Mouse (Mus musculus) heart, adult 2 months (tissue): Measurements from ENCODE around the gene Xylt1. TPM values are rescaled to one million over a fixed set of nuclear protein-coding genes. Genes with fewer than 3 reads are reported as not detected.
A peak's percentile ranks its signal among the peaks of the same experiment; 100 is the strongest.

Experiments
- DNase-seq, 2 experiments: peaks; one replicate each; pipeline ENCODE4 v3.0.0; 2021
- H3K27ac ChIP-seq: fragments of 200-600 bp; 2 replicates; pipeline ENCODE4 v1.8.1; 2022
- H3K27me3 ChIP-seq: fragments of 200-500 bp; 2 replicates; pipeline ENCODE4 v1.6.1; 2012; ENCODE audit warnings: mild to moderate bottlenecking, low read length, inconsistent platforms, mixed read lengths; ENCODE audit not compliant: control insufficient read depth, insufficient read depth
- H3K36me3 ChIP-seq: fragments of 200-500 bp; 2 replicates; pipeline ENCODE4 v1.6.1; 2012; ENCODE audit warnings: low read length, inconsistent platforms; ENCODE audit not compliant: control insufficient read depth, insufficient read depth
- H3K4me1 ChIP-seq: fragments of 200-500 bp; 2 replicates; pipeline ENCODE4 v1.6.1; 2011; ENCODE audit warnings: low read length; ENCODE audit not compliant: control insufficient read depth, insufficient read depth
- H3K4me3 ChIP-seq: fragments of 200-600 bp; 2 replicates; pipeline ENCODE4 v1.8.1; 2022
- H3K79me2 ChIP-seq: fragments of 200-500 bp; replicated peaks from 2 replicates; pipeline ENCODE4 v1.6.1; 2012; ENCODE audit warnings: mild to moderate bottlenecking, inconsistent platforms, low read length, moderate library complexity, mixed read lengths; ENCODE audit not compliant: control insufficient read depth, insufficient read depth
- H3K9ac ChIP-seq: fragments of 200-500 bp; 2 replicates; pipeline ENCODE4 v1.6.1; 2012; ENCODE audit warnings: low read depth, mild to moderate bottlenecking, control low read depth, inconsistent platforms, low read length, mixed read lengths
- CTCF ChIP-seq: fragments of 200-600 bp; IDR thresholded peaks from 2 replicates; pipeline ENCODE4 v1.8.1; 2022; ENCODE audit warnings: antibody characterized with exemption, mild to moderate bottlenecking, moderate library complexity
- EP300 ChIP-seq: fragments of 200-500 bp; IDR thresholded peaks from 2 replicates; pipeline ENCODE4 v1.6.1; 2011; ENCODE audit warnings: low read depth, low read length, control low read depth; ENCODE audit not compliant: insufficient read depth
- POLR2A ChIP-seq: fragments of 200-500 bp; IDR thresholded peaks from 2 replicates; pipeline ENCODE4 v1.6.1; 2011; ENCODE audit warnings: mild to moderate bottlenecking, low read depth, low read length, control low read depth; ENCODE audit not compliant: insufficient read depth
- WGBS: fragments of 180-500 bp; shearing (Covaris S2); methylation state at CpG from one replicate; pipeline ENCODE4 v1.1.7; 2018; 5-methylcytosine and 5-hydroxymethylcytosine counted together
- intact Hi-C: fragments of 180-260 bp; cut with DNase I; formaldehyde crosslinking; loops from one replicate; pipeline ENCODE4 v1.15.1; 2025
- polyA plus RNA-seq: library from polyadenylated mRNA; depleted of rRNA; stranded (reverse); fragments of >200 nt; gene quantifications from 2 replicates; pipeline ENCODE4 v1.2.3, GENCODE M21; 2012
- total RNA-seq, 2 experiments: library from RNA; stranded (reverse); gene quantifications; 2 replicates each; pipeline ENCODE4 v1.2.3; 2021

Gene Xylt1
- total and polyA plus RNA-seq, 3 experiments, result 1.2 to 2.3 (median 1.4) TPM

- no peak overlapping the region for H3K27ac ChIP-seq
- WGBS, result 39% methylated on average over 7 of the region's 7 CpGs
- no peaks in the 10 kb centered on the region for H3K79me2 ChIP-seq
Observed at GRCm38 (mm10) chr7:117462196-117462935, 81.6 kb downstream of the Xylt1 start.

DNA sequence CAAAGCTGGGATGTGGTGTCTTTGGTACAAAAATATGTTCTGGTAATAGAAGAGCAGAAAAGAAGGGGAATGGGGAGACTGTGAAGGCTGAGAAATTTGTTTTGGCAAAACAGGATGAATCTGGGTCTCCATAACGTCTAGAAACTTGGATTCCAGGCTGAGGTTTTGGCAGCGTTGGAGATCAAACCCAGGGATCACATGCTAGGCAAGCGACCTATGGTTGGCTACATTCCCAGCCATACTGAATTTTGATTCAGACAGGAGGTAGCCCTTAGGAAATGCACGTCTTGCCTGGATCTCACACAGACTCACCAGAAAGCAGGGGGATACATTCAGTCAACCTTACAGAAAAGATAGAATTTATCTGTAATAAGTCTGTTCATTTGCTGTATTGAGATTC is 84.2 kb downstream of the Xylt1 start:
- H3K4me1 ChIP-seq, result peaks cover 5% of the 10 kb centered on the region
- 37% methylated on average over 4 of the region's 4 CpGs for WGBS
- intact Hi-C loops, result no loop called here
- no peak for DNase-seq
- H3K27me3 ChIP-seq, result no peaks in the 10 kb centered on the region
- H3K9ac ChIP-seq, result no peak overlapping the region
- TF ChIP-seq CTCF (no peak), POLR2A (no peak), EP300 (no peak)
- H3K36me3 ChIP-seq, result no peaks in the 10 kb centered on the region
- no peak overlapping the region for H3K27ac ChIP-seq
- no peak overlapping the region for H3K4me3 ChIP-seq
- no peaks in the 10 kb centered on the region for H3K79me2 ChIP-seq

More at GRCm38 (mm10) chr7:117462196-117462935, 81.6 kb downstream of the Xylt1 start:
- H3K36me3 ChIP-seq, result no peaks in the 10 kb centered on the region
- TF ChIP-seq POLR2A, result no peak
- no peak for TF ChIP-seq EP300
- TF ChIP-seq CTCF, result peak; percentile 5; the same call in 1 of the 2 replicates
- H3K4me3 ChIP-seq, result no peak overlapping the region
- H3K27me3 ChIP-seq, result no peaks in the 10 kb centered on the region
- no peak overlapping the region for H3K9ac ChIP-seq
- peak; percentile 44 to 53 for DNase-seq
- intact Hi-C loops, result no loop called here
- H3K4me1 ChIP-seq, result peaks cover 4% of the 10 kb centered on the region

GRCm38 (mm10) chr7:117466006-117466780 is 85.4 kb downstream of the Xylt1 start:
- no peak overlapping the region for H3K4me3 ChIP-seq
- no peaks in the 10 kb centered on the region for H3K27me3 ChIP-seq
- DNase-seq, result no peak
- intact Hi-C loops, result no loop called here
- 92% methylated on average over 7 of the region's 7 CpGs for WGBS
- H3K4me1 ChIP-seq, result peaks cover 7% of the 10 kb centered on the region
- no peaks in the 10 kb centered on the region for H3K79me2 ChIP-seq
- H3K9ac ChIP-seq, result no peak overlapping the region
- no peaks in the 10 kb centered on the region for H3K36me3 ChIP-seq
- no peak overlapping the region for H3K27ac ChIP-seq
- TF ChIP-seq CTCF (no peak), EP300 (no peak), POLR2A (no peak)

GRCm38 (mm10) chr7:117470243-117470802 is 89.5 kb downstream of the Xylt1 start:
- 57% methylated on average over 3 of the region's 3 CpGs for WGBS
- no peaks in the 10 kb centered on the region for H3K79me2 ChIP-seq
- no peaks in the 10 kb centered on the region for H3K27me3 ChIP-seq
- peak; percentile 36 to 73 for DNase-seq
- no peak overlapping the region for H3K4me3 ChIP-seq
- TF ChIP-seq CTCF, result no peak
- TF ChIP-seq POLR2A, result 0 out of 2 replicates have a peak, but pooled peaks have one; percentile 9
- H3K27ac ChIP-seq, result peak overlapping the region; percentile 55
- H3K9ac ChIP-seq, result no peak overlapping the region
- intact Hi-C loops, result loop anchor here (5.0 kb wide), 2 partner anchors 82 to 88 kb away; partner anchors contain the start of gene Xylt1
- no peaks in the 10 kb centered on the region for H3K36me3 ChIP-seq
- peaks cover 15% of the 10 kb centered on the region for H3K4me1 ChIP-seq

DNA sequence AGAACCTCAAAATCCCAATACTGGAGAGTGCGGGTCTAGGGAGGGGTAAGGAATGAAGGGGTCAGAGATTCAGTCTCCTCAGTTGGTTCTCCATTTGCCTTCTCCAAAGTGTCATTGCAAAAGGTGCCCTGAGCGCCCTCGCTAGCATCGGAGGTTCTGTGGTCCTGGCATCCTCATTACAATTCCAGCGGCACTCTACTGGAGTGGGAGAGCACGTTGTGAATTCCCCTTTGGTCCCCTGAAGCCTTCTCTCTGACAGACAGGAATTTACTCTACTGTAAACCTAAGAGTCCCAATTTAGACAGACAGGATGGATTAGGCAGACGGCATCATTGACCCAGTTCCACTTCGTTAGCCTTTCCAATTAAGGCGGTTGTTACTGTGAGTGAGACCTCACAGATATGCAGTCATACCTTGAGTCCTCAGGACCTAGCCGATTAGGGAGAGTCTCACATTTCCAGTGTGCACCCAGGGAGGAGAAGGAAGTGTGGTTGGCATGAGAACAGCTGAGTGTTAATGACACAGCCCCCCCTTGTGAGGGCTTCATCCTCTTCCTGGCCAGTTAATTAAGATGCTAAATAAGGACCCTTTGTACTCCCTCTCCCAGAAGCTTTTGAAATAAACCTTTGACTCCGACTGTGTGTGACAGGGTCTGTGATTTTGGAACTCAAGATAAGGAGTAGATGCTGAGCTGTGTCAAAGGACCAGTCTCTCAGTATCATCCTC is 91.4 kb downstream of the Xylt1 start:
- Histone ChIP-seq H3K4me3 (no peak overlapping the region), H3K27ac (no peak overlapping the region), H3K9ac (no peak overlapping the region), H3K27me3 (no peaks in the 10 kb centered on the region), H3K79me2 (no peaks in the 10 kb centered on the region), H3K4me1 (peaks cover 15% of the 10 kb centered on the region), H3K36me3 (no peaks in the 10 kb centered on the region)
- 50% methylated on average over 11 of the region's 11 CpGs for WGBS
- intact Hi-C loops, result loop anchor here (5.0 kb wide), 2 partner anchors 80 to 90 kb away; partner anchors contain the start of gene Xylt1
- DNase-seq, result no peak
- TF ChIP-seq EP300 (no peak), POLR2A (no peak), CTCF (no peak)
